Mouse (Mus musculus): ENCODE measurements around the gene Gm9780.
"Not testable (repeated sequence)": the region's sequence is repeated elsewhere in the genome, so short reads cannot be mapped to it uniquely, and the experiment has no call there.

Gm9780 gene

GRCm38 (mm10) chr14:26042611-26043010 lies at the start of gene Gm9780:
Gm9780 (minus strand) TSS chr14:26042711.
- not testable (repeated sequence) for DNase-seq (ENCODE audit: extremely low spot score, low spot score)

- not testable (repeated sequence) for DNase-seq (ENCODE audit: extremely low spot score, low spot score)
Measured at GRCm38 (mm10) chr14:26081997-26082396, 39.5 kb upstream of the Gm9780 start, which contains the start of gene Cphx3. Cphx3 (plus strand) TSS chr14:26082297.

- not testable (repeated sequence) for DNase-seq (ENCODE audit: extremely low spot score, low spot score)
Measured at GRCm38 (mm10) chr14:26081216-26081615, 38.7 kb upstream of the Gm9780 start, which contains the start of gene Cphx2. Cphx2 (plus strand) TSS chr14:26081516.

GRCm38 (mm10) chr14:26076620-26077390 lies 34.3 kb upstream of the Gm9780 start:
- not testable (repeated sequence) for DNase-seq (ENCODE audit: extremely low spot score, low spot score)

- DNase-seq (ENCODE audit: extremely low spot score, low spot score) = not testable (repeated sequence)
Measured at GRCm38 (mm10) chr14:26067325-26067633, 24.8 kb upstream of the Gm9780 start, which contains the start of gene Tmem254c. Tmem254c (minus strand) TSS chr14:26067355.

GRCm38 (mm10) chr14:26066574-26067324 lies 24.2 kb upstream of the Gm9780 start:
- not testable (repeated sequence) for DNase-seq (ENCODE audit: extremely low spot score, low spot score)

- DNase-seq (ENCODE audit: extremely low spot score, low spot score) = not testable (repeated sequence)
Measured at GRCm38 (mm10) chr14:26059362-26059761, 16.9 kb upstream of the Gm9780 start.

- not testable (repeated sequence) for DNase-seq (ENCODE audit: extremely low spot score, low spot score)
Measured at GRCm38 (mm10) chr14:26058184-26058583, 15.7 kb upstream of the Gm9780 start.

- DNase-seq (ENCODE audit: extremely low spot score, low spot score) = not testable (repeated sequence)
Measured at GRCm38 (mm10) chr14:26048767-26049166, 6.3 kb upstream of the Gm9780 start.

GRCm38 (mm10) chr14:26047026-26047425 lies 4.5 kb upstream of the Gm9780 start:
- DNase-seq (ENCODE audit: extremely low spot score, low spot score) = not testable (repeated sequence)

- DNase-seq (ENCODE audit: extremely low spot score, low spot score) = not testable (repeated sequence)
Measured at GRCm38 (mm10) chr14:26045007-26045406, 2.5 kb upstream of the Gm9780 start.

- DNase-seq (ENCODE audit: extremely low spot score, low spot score) = not testable (repeated sequence)
Measured at GRCm38 (mm10) chr14:26035439-26035838, 7.1 kb downstream of the Gm9780 start.

- DNase-seq (ENCODE audit: extremely low spot score, low spot score) = not testable (repeated sequence)
Measured at GRCm38 (mm10) chr14:26034364-26034763, 8.1 kb downstream of the Gm9780 start.

GRCm38 (mm10) chr14:26025653-26026052 lies 16.9 kb downstream of the Gm9780 start:
- DNase-seq (ENCODE audit: extremely low spot score, low spot score) = not testable (repeated sequence)

GRCm38 (mm10) chr14:26022831-26023230 lies 19.7 kb downstream of the Gm9780 start:
- DNase-seq (ENCODE audit: extremely low spot score, low spot score) = not testable (repeated sequence)

GRCm38 (mm10) chr14:26021555-26021954 lies 21.0 kb downstream of the Gm9780 start:
- DNase-seq (ENCODE audit: extremely low spot score, low spot score) = not testable (repeated sequence)

GRCm38 (mm10) chr14:26016414-26016813 lies 26.1 kb downstream of the Gm9780 start:
- DNase-seq (ENCODE audit: extremely low spot score, low spot score) = not testable (repeated sequence)

- not testable (repeated sequence) for DNase-seq (ENCODE audit: extremely low spot score, low spot score)
Measured at GRCm38 (mm10) chr14:26007462-26007861, 35.0 kb downstream of the Gm9780 start.

- DNase-seq (ENCODE audit: extremely low spot score, low spot score) = not testable (repeated sequence)
Measured at GRCm38 (mm10) chr14:25981880-25982279, 60.6 kb downstream of the Gm9780 start.

GRCm38 (mm10) chr14:25979242-25979941 lies 63.1 kb downstream of the Gm9780 start:
- DNase-seq (ENCODE audit: extremely low spot score, low spot score) = peak; percentile 35
